Mouse (Mus musculus): Measurements from ENCODE around the gene Mapk1ip1l. TPM values are rescaled to one million over a fixed set of nuclear protein-coding genes. Genes with fewer than 3 reads are reported as not detected.

The Mapk1ip1l gene
- polyA plus RNA-seq (2016; fragmentation: Nextera tagmentation; extraction: Ambion mirVana): 79.9 and 88.8 TPM in 2 replicates

- peak within 1 kb of the TSS; percentile 85 for H3K4me2 ChIP-seq (replicated peaks)
- H3K27ac ChIP-seq (replicated peaks): peak within 1 kb of the TSS; percentile 99
- WGBS: 1% methylated on average over 33 of the region's 34 CpGs
- no peaks in the 10 kb centered on the region for H3K27me3 ChIP-seq
- H3K36me3 ChIP-seq: 0 out of 2 replicates have a peak, but pooled peaks cover 10% of the 10 kb centered on the region
- no peaks in the 10 kb centered on the region for H3K9me3 ChIP-seq
- H3K4me3 ChIP-seq: peak within 1 kb of the TSS; percentile 96
- ATAC-seq (ENCODE audit: low FRiP score, low read depth): peak; percentile 89
- peaks cover 20% of the 10 kb centered on the region for H3K4me1 ChIP-seq
- H3K9ac ChIP-seq (replicated peaks): peak within 1 kb of the TSS; percentile 98
These were observed at the start of gene Mapk1ip1l for GRCm38 (mm10) chr14:47297785-47298407. Gene Mapk1ip1l (plus strand): TSS chr14:47298266.

- no peak for ATAC-seq (ENCODE audit: low FRiP score, low read depth)
- no peak overlapping the region for H3K27ac ChIP-seq (replicated peaks)
- WGBS: 88% methylated on average over 6 of the region's 6 CpGs
- H3K4me2 ChIP-seq (replicated peaks): no peak overlapping the region
- no peak overlapping the region for H3K9ac ChIP-seq (replicated peaks)
- no peaks in the 10 kb centered on the region for H3K27me3 ChIP-seq
- peaks cover 60% of the 10 kb centered on the region for H3K36me3 ChIP-seq
- no peaks in the 10 kb centered on the region for H3K4me1 ChIP-seq
- no peaks in the 10 kb centered on the region for H3K9me3 ChIP-seq
- no peak overlapping the region for H3K4me3 ChIP-seq
These were observed 48.2 kb upstream of the Mapk1ip1l start for GRCm38 (mm10) chr14:47249839-47250238.

GRCm38 (mm10) chr14:47264866-47265265, 33.2 kb upstream of the Mapk1ip1l start:
- H3K9me3 ChIP-seq: no peaks in the 10 kb centered on the region
- no peak overlapping the region for H3K4me2 ChIP-seq (replicated peaks)
- H3K4me3 ChIP-seq: no peak overlapping the region
- ATAC-seq (ENCODE audit: low FRiP score, low read depth): no peak
- no peaks in the 10 kb centered on the region for H3K27me3 ChIP-seq
- no peak overlapping the region for H3K9ac ChIP-seq (replicated peaks)
- no peaks in the 10 kb centered on the region for H3K4me1 ChIP-seq
- no peak overlapping the region for H3K27ac ChIP-seq (replicated peaks)
- WGBS: 96% methylated on average over 3 of the region's 3 CpGs
- peaks cover 62% of the 10 kb centered on the region for H3K36me3 ChIP-seq

GRCm38 (mm10) chr14:47265829-47266228, 32.2 kb upstream of the Mapk1ip1l start:
- WGBS: 95% methylated on average over 8 of the region's 8 CpGs
- Histone ChIP-seq H3K9ac (replicated peaks) (no peak overlapping the region), H3K4me3 (no peak overlapping the region), H3K27me3 (no peaks in the 10 kb centered on the region), H3K9me3 (no peaks in the 10 kb centered on the region), H3K27ac (replicated peaks) (no peak overlapping the region), H3K4me2 (replicated peaks) (no peak overlapping the region), H3K36me3 (peaks cover 62% of the 10 kb centered on the region), H3K4me1 (no peaks in the 10 kb centered on the region)
- ATAC-seq (ENCODE audit: low FRiP score, low read depth): no peak

DNA sequence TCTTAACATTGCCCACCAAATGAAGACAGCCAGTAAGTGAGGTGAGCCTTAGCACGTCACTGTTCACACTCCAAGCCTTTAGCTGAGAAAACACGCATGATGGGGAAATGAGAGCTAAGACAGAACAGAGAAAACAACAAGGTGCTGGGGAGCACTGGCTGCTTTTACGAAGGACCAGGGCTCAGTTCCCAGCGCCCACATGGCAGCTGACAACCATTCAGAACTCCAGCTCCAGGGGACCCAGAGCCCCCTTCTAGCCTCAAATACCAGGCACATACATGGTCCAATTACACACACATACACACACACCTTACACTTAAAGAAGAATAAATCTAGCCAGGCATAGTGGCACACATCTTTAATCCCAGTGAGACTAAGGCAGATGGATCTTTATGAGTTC, 29.0 kb upstream of the Mapk1ip1l start:
- 97% methylated on average over 4 of the region's 4 CpGs for WGBS
- no peak overlapping the region for H3K4me3 ChIP-seq
- no peaks in the 10 kb centered on the region for H3K27me3 ChIP-seq
- ATAC-seq (ENCODE audit: low FRiP score, low read depth): no peak
- H3K9me3 ChIP-seq: no peaks in the 10 kb centered on the region
- peaks cover 69% of the 10 kb centered on the region for H3K36me3 ChIP-seq
- H3K27ac ChIP-seq (replicated peaks): no peak overlapping the region
- no peak overlapping the region for H3K4me2 ChIP-seq (replicated peaks)
- no peak overlapping the region for H3K9ac ChIP-seq (replicated peaks)
- H3K4me1 ChIP-seq: no peaks in the 10 kb centered on the region

DNA sequence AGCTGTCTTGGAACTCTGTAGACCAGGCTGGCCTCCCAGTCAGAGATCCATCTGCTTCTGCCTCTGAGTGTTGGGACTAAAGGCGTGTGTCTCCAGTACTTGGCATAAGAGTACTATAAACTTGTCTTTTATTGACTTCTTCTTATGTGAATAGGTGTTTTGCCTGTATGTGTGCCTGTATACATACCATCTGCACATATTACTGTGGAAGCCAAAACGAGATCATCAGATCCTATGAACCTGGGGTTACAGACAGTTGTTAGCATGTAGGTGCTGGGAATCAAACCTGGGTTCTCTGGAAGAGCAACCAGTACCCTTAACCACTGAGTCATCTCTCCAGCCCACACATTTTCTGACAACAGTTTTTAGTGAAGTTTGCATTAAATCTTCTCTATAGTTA, 28.4 kb upstream of the Mapk1ip1l start:
- H3K36me3 ChIP-seq: peaks cover 69% of the 10 kb centered on the region
- WGBS: 96% methylated on average over 2 of the region's 2 CpGs

DNA sequence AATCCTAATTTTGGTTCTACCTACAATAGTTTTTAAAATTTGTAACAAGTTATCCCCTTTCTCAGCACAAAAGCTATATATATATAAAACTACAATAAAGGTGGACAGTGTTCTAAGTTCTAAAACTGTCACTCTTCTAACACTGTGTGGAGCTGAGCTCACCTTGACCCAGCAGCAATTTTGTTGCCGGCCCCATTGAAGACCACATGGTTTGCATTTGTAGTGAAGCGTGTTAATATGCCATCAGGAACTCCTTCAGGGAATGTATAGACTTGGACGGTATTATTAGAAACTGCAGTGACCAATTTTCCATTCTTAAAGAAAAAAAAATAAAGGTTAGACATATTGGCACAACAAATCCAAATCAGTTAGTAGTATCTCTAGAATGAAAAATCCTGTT, 24.3 kb upstream of the Mapk1ip1l start:
- H3K36me3 ChIP-seq: peaks cover 37% of the 10 kb centered on the region
- H3K9me3 ChIP-seq: no peaks in the 10 kb centered on the region
- no peaks in the 10 kb centered on the region for H3K27me3 ChIP-seq
- H3K4me1 ChIP-seq: peaks cover 17% of the 10 kb centered on the region
- 76% methylated on average over 3 of the region's 3 CpGs for WGBS
- ATAC-seq (ENCODE audit: low FRiP score, low read depth): no peak
- no peak overlapping the region for H3K4me2 ChIP-seq (replicated peaks)
- H3K9ac ChIP-seq (replicated peaks): no peak overlapping the region
- no peak overlapping the region for H3K4me3 ChIP-seq
- no peak overlapping the region for H3K27ac ChIP-seq (replicated peaks)

More for the DNA sequence above, 28.4 kb upstream of the Mapk1ip1l start:
- H3K4me3 ChIP-seq: no peak overlapping the region
- no peaks in the 10 kb centered on the region for H3K27me3 ChIP-seq
- no peak overlapping the region for H3K9ac ChIP-seq (replicated peaks)
- H3K4me1 ChIP-seq: 0 out of 2 replicates have a peak, but pooled peaks cover 2% of the 10 kb centered on the region
- no peaks in the 10 kb centered on the region for H3K9me3 ChIP-seq
- H3K27ac ChIP-seq (replicated peaks): no peak overlapping the region
- no peak overlapping the region for H3K4me2 ChIP-seq (replicated peaks)
- ATAC-seq (ENCODE audit: low FRiP score, low read depth): no peak

DNA sequence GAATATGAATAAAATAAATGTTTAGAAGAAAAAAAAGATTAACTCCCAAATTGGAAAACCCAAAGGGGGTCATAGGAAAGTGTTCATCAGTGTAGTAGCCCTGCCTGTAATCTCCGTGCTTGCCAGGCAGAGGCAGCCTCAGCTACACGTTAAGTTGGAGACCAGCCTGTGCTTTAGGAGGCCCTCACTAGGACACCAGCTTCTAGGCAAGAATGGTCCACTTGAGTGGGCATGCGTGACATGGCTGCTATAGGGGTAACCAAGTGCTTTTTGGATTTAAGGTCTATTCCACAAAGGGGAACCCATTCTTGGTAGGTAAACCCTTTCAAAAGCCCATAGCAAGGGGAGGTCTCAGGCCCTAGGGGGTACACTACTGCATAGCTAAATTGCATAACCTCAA, 22.6 kb upstream of the Mapk1ip1l start:
- Histone ChIP-seq H3K27me3 (no peaks in the 10 kb centered on the region), H3K9ac (replicated peaks) (peak overlapping the region; percentile 29; the same call in 1 of the 2 replicates), H3K4me2 (replicated peaks) (peak overlapping the region; percentile 75), H3K4me1 (peaks cover 17% of the 10 kb centered on the region), H3K9me3 (no peaks in the 10 kb centered on the region), H3K36me3 (peaks cover 22% of the 10 kb centered on the region), H3K27ac (replicated peaks) (no peak overlapping the region), H3K4me3 (peak overlapping the region; percentile 79)
- WGBS: 28% methylated on average over 3 of the region's 3 CpGs
- no peak for ATAC-seq (ENCODE audit: low FRiP score, low read depth)

GRCm38 (mm10) chr14:47276036-47276603, 21.9 kb upstream of the Mapk1ip1l start:
- peaks cover 16% of the 10 kb centered on the region for H3K36me3 ChIP-seq
- H3K4me3 ChIP-seq: peak overlapping the region; percentile 79
- peaks cover 17% of the 10 kb centered on the region for H3K4me1 ChIP-seq
- peak; percentile 47; the same call in 1 of the 2 replicates for ATAC-seq (ENCODE audit: low FRiP score, low read depth)
- H3K4me2 ChIP-seq (replicated peaks): peak overlapping the region; percentile 75
- 3% methylated on average over 22 of the region's 22 CpGs for WGBS
- no peaks in the 10 kb centered on the region for H3K9me3 ChIP-seq
- H3K27me3 ChIP-seq: no peaks in the 10 kb centered on the region
- peak overlapping the region; percentile 95 for H3K27ac ChIP-seq (replicated peaks)
- peak overlapping the region; percentile 87 for H3K9ac ChIP-seq (replicated peaks)

- Histone ChIP-seq H3K4me3 (peak within 1 kb of the TSS; percentile 79), H3K36me3 (peaks cover 10% of the 10 kb centered on the region; the same call in 1 of the 2 replicates), H3K4me1 (peaks cover 17% of the 10 kb centered on the region), H3K9me3 (no peaks in the 10 kb centered on the region), H3K9ac (replicated peaks) (peak within 1 kb of the TSS; percentile 87), H3K27me3 (no peaks in the 10 kb centered on the region), H3K27ac (replicated peaks) (peak within 1 kb of the TSS; percentile 95), H3K4me2 (replicated peaks) (peak within 1 kb of the TSS; percentile 75)
- peak; percentile 98 for ATAC-seq (ENCODE audit: low FRiP score, low read depth)
- under 1% methylated on average over 77 of the region's 77 CpGs for WGBS
These were observed 21.3 kb upstream of the Mapk1ip1l start, which contains the start of the genes Wdhd1 and Socs4 for GRCm38 (mm10) chr14:47276637-47277393. Gene Wdhd1 (minus strand): TSS chr14:47276857. Gene Socs4 (plus strand): TSS chr14:47276931.

GRCm38 (mm10) chr14:47279058-47279457, 19.0 kb upstream of the Mapk1ip1l start:
- Histone ChIP-seq H3K4me1 (peaks cover 17% of the 10 kb centered on the region), H3K27ac (replicated peaks) (no peak overlapping the region), H3K4me3 (no peak overlapping the region), H3K9ac (replicated peaks) (no peak overlapping the region), H3K27me3 (no peaks in the 10 kb centered on the region), H3K36me3 (no peaks in the 10 kb centered on the region), H3K9me3 (no peaks in the 10 kb centered on the region), H3K4me2 (replicated peaks) (no peak overlapping the region)
- 85% methylated on average over 2 of the region's 2 CpGs for WGBS
- ATAC-seq (ENCODE audit: low FRiP score, low read depth): no peak

GRCm38 (mm10) chr14:47281535-47281934, 16.5 kb upstream of the Mapk1ip1l start:
- no peaks in the 10 kb centered on the region for H3K36me3 ChIP-seq
- H3K9me3 ChIP-seq: no peaks in the 10 kb centered on the region
- WGBS: 95% methylated on average over 4 of the region's 4 CpGs
- ATAC-seq (ENCODE audit: low FRiP score, low read depth): no peak
- H3K4me3 ChIP-seq: no peak overlapping the region
- no peaks in the 10 kb centered on the region for H3K27me3 ChIP-seq
- H3K4me2 ChIP-seq (replicated peaks): no peak overlapping the region
- no peak overlapping the region for H3K9ac ChIP-seq (replicated peaks)
- peaks cover 5% of the 10 kb centered on the region for H3K4me1 ChIP-seq
- H3K27ac ChIP-seq (replicated peaks): no peak overlapping the region
